Mouse (Mus musculus): ENCODE results near the gene Bloc1s2. TPM values are rescaled to one million over a fixed set of nuclear protein-coding genes. Genes with fewer than 3 reads are reported as not detected.
"Not testable (repeated sequence)": the region's sequence is repeated elsewhere in the genome, so short reads cannot be mapped to it uniquely, and the experiment has no call there.

Bloc1s2 gene
- total RNA-seq, 4 experiments from 2014 or later: 55.5 to 72.3 (median 59.8) TPM

- DNase-seq (ENCODE audit: low spot score in 2 of 2): no peak
These were observed 18.3 kb downstream of the Bloc1s2 start for GRCm38 (mm10) chr19:44127729-44128497.

DNA sequence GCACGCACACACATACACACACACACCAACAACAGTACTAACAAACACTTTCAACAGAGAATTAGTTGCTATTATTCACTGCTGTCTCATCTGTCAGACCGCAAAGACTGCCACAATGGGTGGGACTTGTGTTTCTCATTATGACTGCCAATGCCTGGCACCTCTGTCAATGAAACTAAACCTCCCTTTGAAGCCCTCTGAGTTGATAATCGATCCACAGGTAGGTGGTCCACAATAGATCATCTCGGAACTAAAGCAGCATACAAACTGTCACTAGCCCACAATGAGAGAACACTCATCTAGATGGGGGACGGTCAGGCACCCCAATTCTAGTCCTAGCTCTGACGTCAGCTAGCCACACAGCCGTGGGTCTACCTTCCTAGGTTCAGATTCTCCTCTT, 25.1 kb downstream of the Bloc1s2 start:
- no peak for DNase-seq (ENCODE audit: low spot score in 2 of 2)

GRCm38 (mm10) chr19:44120686-44121085, 25.6 kb downstream of the Bloc1s2 start:
- DNase-seq (ENCODE audit: low spot score in 2 of 2): not testable (repeated sequence)

DNA sequence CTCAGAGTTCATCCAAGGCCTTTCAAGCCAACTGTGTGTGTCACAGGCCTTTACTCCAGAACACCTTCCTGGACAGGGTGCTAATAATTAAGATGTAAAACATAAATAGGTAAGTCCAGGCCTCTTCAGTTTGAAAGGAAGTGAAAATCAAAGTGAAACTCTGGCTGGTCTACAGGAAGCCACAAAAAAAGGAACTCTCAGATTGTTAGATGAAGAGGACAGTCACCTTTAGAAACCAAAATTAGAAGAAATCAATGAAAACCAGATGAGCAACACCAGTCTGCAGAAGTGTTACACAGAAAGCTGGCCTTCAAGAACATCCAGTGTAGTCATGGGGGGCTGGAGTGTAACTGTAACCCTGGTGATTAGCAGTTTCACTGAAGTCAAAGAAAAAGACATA, 28.5 kb downstream of the Bloc1s2 start:
- no peak for DNase-seq (ENCODE audit: low spot score in 2 of 2)

GRCm38 (mm10) chr19:44111706-44112105, 34.5 kb downstream of the Bloc1s2 start:
- no peak for DNase-seq (ENCODE audit: low spot score in 2 of 2)

GRCm38 (mm10) chr19:44110356-44110755, 35.9 kb downstream of the Bloc1s2 start:
- no peak for DNase-seq (ENCODE audit: low spot score in 2 of 2)

- no peak for DNase-seq (ENCODE audit: low spot score in 2 of 2)
These were observed 37.2 kb downstream of the Bloc1s2 start for GRCm38 (mm10) chr19:44108996-44109395.

DNA sequence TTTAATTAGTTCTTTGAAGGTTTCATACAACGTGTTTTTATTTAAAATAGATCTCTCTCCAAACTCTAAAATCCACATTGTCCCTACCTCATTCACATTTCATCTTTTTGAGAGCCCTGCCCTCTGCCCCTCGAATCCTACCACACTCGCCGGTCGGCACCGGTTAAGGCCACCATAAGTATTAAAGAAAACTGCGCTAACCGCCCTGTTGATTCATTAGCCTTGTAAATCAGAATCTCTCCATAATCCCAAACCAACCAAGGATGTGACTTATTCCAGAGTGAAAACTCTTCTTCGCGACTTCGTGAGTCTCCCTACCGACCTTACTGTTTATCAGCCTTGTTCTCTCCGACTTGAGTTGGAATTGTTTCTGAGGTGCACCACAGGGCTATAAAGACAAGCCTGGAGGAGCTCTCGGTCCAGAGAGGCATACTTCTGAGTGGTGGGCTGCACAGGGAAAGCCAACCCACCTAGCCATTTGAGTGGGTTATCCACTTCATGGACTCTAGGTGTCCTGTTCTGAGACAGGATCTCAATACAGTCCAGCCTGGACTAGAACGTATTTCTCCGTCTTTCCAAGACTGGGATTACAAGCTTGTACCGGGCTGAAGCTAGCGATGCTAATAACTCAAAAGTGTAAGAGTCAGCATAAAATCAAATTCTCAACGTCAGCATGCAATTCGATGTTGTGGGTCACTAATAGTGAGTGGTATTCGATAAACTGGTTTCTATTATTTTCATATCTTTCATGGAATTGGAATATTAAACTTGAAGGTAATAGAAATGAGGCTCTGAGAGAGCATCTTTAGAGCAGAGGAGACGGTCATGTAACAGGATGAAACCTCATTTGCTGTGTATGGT, 38.4 kb downstream of the Bloc1s2 start:
- DNase-seq (ENCODE audit: low spot score in 2 of 2): no peak

DNA sequence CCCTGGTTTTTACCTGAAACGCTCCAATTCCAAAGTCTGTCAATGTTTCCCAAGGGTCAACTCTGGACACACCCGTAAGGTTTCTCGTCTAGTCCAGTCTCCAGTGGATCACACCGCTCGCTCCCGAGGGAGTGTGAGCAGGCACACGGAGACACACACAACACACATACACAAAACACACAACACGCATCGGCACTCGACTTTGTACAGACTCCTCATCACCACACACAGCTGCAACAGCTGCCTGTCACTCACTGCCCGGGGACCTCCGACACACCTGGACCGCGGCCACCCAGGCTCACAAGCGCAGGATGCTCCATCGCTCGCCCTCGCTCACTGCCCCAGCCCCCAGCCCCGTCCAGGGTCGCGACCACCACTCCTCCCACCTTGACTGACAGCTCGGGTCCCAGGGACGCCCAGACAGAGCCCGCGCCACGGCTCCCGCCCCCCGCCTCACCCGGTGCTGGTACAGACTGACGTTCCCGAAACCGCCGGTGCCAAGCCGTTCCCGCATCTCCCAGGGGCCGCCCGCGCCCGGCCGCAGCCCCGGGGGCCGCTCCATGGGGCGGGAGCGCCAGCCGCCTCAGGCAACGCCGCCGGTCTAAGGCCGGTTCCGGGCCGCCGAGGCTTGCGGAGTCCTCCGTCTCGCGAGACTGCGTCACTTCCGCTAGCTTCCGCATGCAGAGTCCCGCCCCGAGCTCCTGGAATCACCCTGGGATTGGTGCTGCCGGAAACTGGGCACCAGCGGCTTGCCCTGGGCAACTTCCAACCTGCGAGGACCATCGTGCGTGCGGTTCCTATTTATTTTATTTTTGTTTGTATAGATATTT, 39.2 kb downstream of the Bloc1s2 start, which contains the start of gene Chuk:
TSS of gene Chuk (minus strand) at position 650 of the 830 bp plus-strand sequence.
- peak; percentile 90 to 94 for DNase-seq (ENCODE audit: low spot score in 2 of 2)

DNA sequence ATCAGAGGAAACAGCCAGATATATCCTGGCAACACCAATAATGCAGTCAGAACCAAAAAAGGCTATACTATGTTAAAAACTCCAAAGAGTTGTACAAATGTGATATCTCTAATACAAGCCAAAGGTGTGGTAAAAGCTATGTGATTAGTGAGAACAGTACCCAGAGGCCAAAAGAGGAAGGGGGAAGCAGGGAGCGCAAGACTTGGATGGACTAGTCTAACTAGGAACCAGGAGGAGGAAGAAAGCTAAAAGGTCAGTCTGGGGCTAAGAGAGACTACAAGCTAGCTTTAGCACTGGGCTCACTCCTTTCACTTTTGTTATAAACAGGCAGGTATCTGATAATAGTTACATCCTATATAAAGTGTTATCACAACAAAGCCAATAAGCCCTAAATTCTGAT, 41.9 kb downstream of the Bloc1s2 start:
- no peak for DNase-seq (ENCODE audit: low spot score in 2 of 2)

- no peak for DNase-seq (ENCODE audit: low spot score in 2 of 2)
These were observed 43.2 kb downstream of the Bloc1s2 start for GRCm38 (mm10) chr19:44103001-44103400.

DNA sequence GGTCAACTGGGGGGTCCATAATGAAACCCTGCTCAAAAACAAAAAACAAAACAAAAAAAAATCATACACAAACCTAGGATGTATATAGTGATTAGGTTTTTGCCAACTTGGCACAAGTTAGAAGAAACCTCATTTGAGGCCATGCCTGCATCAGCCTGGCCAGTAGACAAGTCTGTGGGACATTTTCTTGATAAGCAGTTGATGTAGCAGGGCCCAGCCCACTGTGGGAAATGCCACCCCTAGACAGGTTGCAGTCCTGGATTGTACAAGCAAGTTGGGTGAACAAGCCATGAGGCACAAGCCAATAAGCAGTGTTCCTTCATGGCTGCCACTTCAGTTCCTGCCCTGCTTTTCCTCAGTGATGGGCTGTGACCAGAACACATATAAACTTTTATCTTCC, 45.4 kb downstream of the Bloc1s2 start:
- no peak for DNase-seq (ENCODE audit: low spot score in 2 of 2)

Other genes starting within 250 kb of the Bloc1s2 start
- gene Dnmbp, start 206.3 kb downstream of the Bloc1s2 start, total RNA-seq (2022): 10 to 100 TPM; 10.8 to 13.3 (median 11.7) TPM
- gene Cpn1, start 159.9 kb downstream of the Bloc1s2 start, total RNA-seq (2022): under 1 TPM in 3 of 4 experiments, not detected in 1; 0.27 to 0.37 (median 0.34) TPM
- gene Cyp2c23, start 117.2 kb downstream of the Bloc1s2 start, total RNA-seq (2022): not detected
- 10 to 100 TPM; 21.3 to 25.8 (median 23.0) TPM for gene Erlin1, start 76.7 kb downstream of the Bloc1s2 start, total RNA-seq (2022)
- 10 to 100 TPM; 42.6 to 64.1 (median 51.9) TPM for gene Chuk, start 39.0 kb downstream of the Bloc1s2 start, total RNA-seq (2022)
- 10 to 100 TPM; 19.1 to 21.2 (median 19.9) TPM for gene Cwf19l1, start 10.6 kb downstream of the Bloc1s2 start, total RNA-seq (2022)
- gene Pkd2l1, start 46.0 kb upstream of the Bloc1s2 start, total RNA-seq (2022): under 1 TPM; 0.26 to 0.64 (median 0.34) TPM
- gene Scd3, start 56.8 kb upstream of the Bloc1s2 start, total RNA-seq (2022): 1 to 10 TPM; 2.7 to 4.1 (median 3.2) TPM
- gene Scd2, start 147.2 kb upstream of the Bloc1s2 start, total RNA-seq (2022): 100 to 1,000 TPM; 662 to 773 (median 703) TPM
- 1 to 10 TPM; 2.3 to 3.0 (median 2.7) TPM for gene Scd4, start 186.6 kb upstream of the Bloc1s2 start, total RNA-seq (2022)

Data from layer of hippocampus, adult 8-10 months (tissue).